Mouse (Mus musculus) heart, postnatal 36 days (tissue): ENCODE measurements around the gene Tuba1b. TPM values are rescaled to one million over a fixed set of nuclear protein-coding genes. Genes with fewer than 3 reads are reported as not detected.
"Not testable (repeated sequence)": the region's sequence is repeated elsewhere in the genome, so short reads cannot be mapped to it uniquely, and the experiment has no call there.

Experiments used
- DNase-seq, 2 experiments: peaks; one replicate each; pipeline ENCODE4 v3.0.0; 2021 to 2022
- intact Hi-C: fragments of 180-260 bp; cut with DNase I; formaldehyde crosslinking; loops from one replicate; pipeline ENCODE4 v1.15.1; 2025
- total RNA-seq, 2 experiments: library from RNA; stranded (reverse); gene quantifications; 2 replicates each; pipeline ENCODE4 v1.2.3; 2021

Gene Tuba1b
- 100 to 1,000 TPM; 130 to 145 TPM for total RNA-seq

GRCm38 (mm10) chr15:98934217-98934839, at the start of gene Tuba1b:
Gene Tuba1b, minus strand, starts transcription at chr15:98934565.
- intact Hi-C loops = loop anchor here (1.0 to 2.0 kb wide), 3 partner anchors 18 to 59 kb away; partner anchors contain the start of genes Gm49450 and Tuba1a
- peak; percentile 91 to 92 for DNase-seq

- no peak for DNase-seq
- intact Hi-C loops = no loop called here
These were observed 49.2 kb upstream of the Tuba1b start for GRCm38 (mm10) chr15:98983431-98984081.

GRCm38 (mm10) chr15:98982100-98982499, 47.7 kb upstream of the Tuba1b start:
- no peak for DNase-seq
- intact Hi-C loops = no loop called here

GRCm38 (mm10) chr15:98980012-98980614, 45.7 kb upstream of the Tuba1b start:
- intact Hi-C loops = no loop called here
- no peak for DNase-seq

GRCm38 (mm10) chr15:98978409-98979172, 44.2 kb upstream of the Tuba1b start:
- no peak for DNase-seq
- intact Hi-C loops = no loop called here

GRCm38 (mm10) chr15:98977759-98978408, 43.5 kb upstream of the Tuba1b start:
- intact Hi-C loops = no loop called here
- DNase-seq = peak; percentile 79 to 86

- no peak for DNase-seq
These were observed 42.7 kb upstream of the Tuba1b start for GRCm38 (mm10) chr15:98976763-98977758.

GRCm38 (mm10) chr15:98973015-98973614, 38.8 kb upstream of the Tuba1b start:
- DNase-seq = no peak
- intact Hi-C loops = no loop called here

More at GRCm38 (mm10) chr15:98976763-98977758, 42.7 kb upstream of the Tuba1b start:
- intact Hi-C loops = no loop called here

- DNase-seq, intact Hi-C loops: not testable (repeated sequence)
These were observed 37.4 kb upstream of the Tuba1b start for GRCm38 (mm10) chr15:98971576-98972320.

GRCm38 (mm10) chr15:98971111-98971510, 36.7 kb upstream of the Tuba1b start:
- DNase-seq = no peak
- intact Hi-C loops = no loop called here

GRCm38 (mm10) chr15:98969372-98970101, 35.2 kb upstream of the Tuba1b start:
- no peak for DNase-seq
- intact Hi-C loops = no loop called here

GRCm38 (mm10) chr15:98968701-98969371, 34.5 kb upstream of the Tuba1b start:
- intact Hi-C loops = no loop called here

GRCm38 (mm10) chr15:98959531-98959930, 25.2 kb upstream of the Tuba1b start:
- DNase-seq = no peak
- intact Hi-C loops = no loop called here

More at GRCm38 (mm10) chr15:98968701-98969371, 34.5 kb upstream of the Tuba1b start:
- DNase-seq = no peak

- DNase-seq = no peak
- intact Hi-C loops = no loop called here
These were observed 24.6 kb upstream of the Tuba1b start for GRCm38 (mm10) chr15:98958901-98959420.

GRCm38 (mm10) chr15:98957475-98957874, 23.1 kb upstream of the Tuba1b start:
- DNase-seq = no peak
- intact Hi-C loops = no loop called here

GRCm38 (mm10) chr15:98956000-98956399, 21.6 kb upstream of the Tuba1b start:
- no peak for DNase-seq
- intact Hi-C loops = no loop called here

GRCm38 (mm10) chr15:98955324-98955723, 21.0 kb upstream of the Tuba1b start:
- DNase-seq = no peak
- intact Hi-C loops = no loop called here
